Mouse (Mus musculus) brain, adult 2 months (tissue): ENCODE data around the gene Rrp1b.

Experiments
- DNase-seq: peaks from one replicate; pipeline ENCODE4 v3.0.0; 2011; ENCODE audit warnings: low read depth, low spot score

Gene Rrp1b

GRCm38 (mm10) chr17:32031684-32032083 is 4.2 kb upstream of the Rrp1b start:
- DNase-seq: no peak

- no peak for DNase-seq
Observed at GRCm38 (mm10) chr17:32034322-32034721, 1.6 kb upstream of the Rrp1b start.

- no peak for DNase-seq
Observed at GRCm38 (mm10) chr17:32036509-32037438, 874 bp downstream of the Rrp1b start.

- DNase-seq: no peak
Observed at GRCm38 (mm10) chr17:32040263-32040662, 4.4 kb downstream of the Rrp1b start.

- peak; percentile 69 for DNase-seq
Observed at GRCm38 (mm10) chr17:32046541-32046940, 10.6 kb downstream of the Rrp1b start.

- no peak for DNase-seq
Observed at GRCm38 (mm10) chr17:32048351-32048750, 12.5 kb downstream of the Rrp1b start.

- no peak for DNase-seq
Observed at GRCm38 (mm10) chr17:32049914-32050313, 14.0 kb downstream of the Rrp1b start.

- no peak for DNase-seq
Observed at GRCm38 (mm10) chr17:32050609-32051008, 14.7 kb downstream of the Rrp1b start.

- DNase-seq: peak; percentile 45
Observed at GRCm38 (mm10) chr17:32052237-32053080, 16.6 kb downstream of the Rrp1b start.

GRCm38 (mm10) chr17:32053677-32054076 is 17.8 kb downstream of the Rrp1b start:
- DNase-seq: no peak

- no peak for DNase-seq
Observed at GRCm38 (mm10) chr17:32057843-32058242, 21.9 kb downstream of the Rrp1b start.

- DNase-seq: peak; percentile 66
Observed at GRCm38 (mm10) chr17:32059084-32059483, 23.2 kb downstream of the Rrp1b start.

- DNase-seq: no peak
Observed at GRCm38 (mm10) chr17:32061219-32061618, 25.3 kb downstream of the Rrp1b start.

- DNase-seq: no peak
Observed at GRCm38 (mm10) chr17:32063654-32064053, 27.8 kb downstream of the Rrp1b start.

- peak; percentile 77 for DNase-seq
Observed at GRCm38 (mm10) chr17:32064762-32065161, 28.9 kb downstream of the Rrp1b start.

- DNase-seq: no peak
Observed at GRCm38 (mm10) chr17:32067541-32067940, 31.6 kb downstream of the Rrp1b start.

- no peak for DNase-seq
Observed at GRCm38 (mm10) chr17:32068381-32068780, 32.5 kb downstream of the Rrp1b start.

GRCm38 (mm10) chr17:32068810-32069209 is 32.9 kb downstream of the Rrp1b start:
- no peak for DNase-seq

- peak; percentile 74 for DNase-seq
Observed at GRCm38 (mm10) chr17:32073359-32073758, 37.5 kb downstream of the Rrp1b start.

GRCm38 (mm10) chr17:32074658-32075057 is 38.8 kb downstream of the Rrp1b start:
- no peak for DNase-seq

GRCm38 (mm10) chr17:32075164-32075563 is 39.3 kb downstream of the Rrp1b start:
- peak; percentile 59 for DNase-seq

- DNase-seq: no peak
Observed at GRCm38 (mm10) chr17:32083351-32083750, 47.5 kb downstream of the Rrp1b start.
